8 mouse cellular contexts compared by ENCODE assay signal in the genomic region with DNA sequence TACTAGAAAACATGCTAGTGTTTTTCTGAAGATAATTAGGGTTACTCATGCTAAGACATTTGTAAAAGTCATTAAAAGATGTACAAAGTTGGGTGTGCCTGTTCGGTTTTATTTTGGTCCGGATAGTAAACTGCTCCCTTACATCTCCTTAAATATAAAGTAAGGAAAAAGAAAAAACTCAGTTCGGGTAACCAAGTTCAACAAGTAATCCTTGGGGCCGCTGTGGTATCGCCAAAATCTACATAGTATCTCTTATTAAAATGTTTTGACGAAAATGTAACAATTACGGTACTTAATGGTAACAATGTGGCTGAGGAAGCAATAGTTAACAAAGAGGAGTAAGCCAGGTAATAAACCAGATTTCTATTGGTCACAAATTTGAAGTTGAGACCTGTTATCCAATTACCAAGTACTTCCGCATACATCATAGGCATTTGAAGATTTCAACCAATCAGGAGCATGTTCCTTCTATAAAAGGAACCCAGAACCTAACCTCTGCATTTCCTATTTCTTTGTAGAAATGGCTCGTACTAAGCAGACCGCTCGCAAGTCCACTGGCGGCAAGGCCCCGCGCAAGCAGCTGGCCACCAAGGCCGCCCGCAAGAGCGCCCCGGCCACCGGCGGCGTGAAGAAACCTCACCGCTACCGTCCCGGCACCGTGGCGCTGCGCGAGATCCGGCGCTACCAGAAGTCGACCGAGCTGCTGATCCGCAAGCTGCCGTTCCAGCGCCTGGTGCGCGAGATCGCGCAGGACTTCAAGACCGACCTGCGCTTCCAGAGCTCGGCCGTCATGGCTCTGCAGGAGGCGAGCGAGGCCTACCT. TPM values are rescaled to one million over a fixed set of nuclear protein-coding genes. Genes with fewer than 3 reads are reported as not detected.
DNase-seq lines count a peak whose midpoint lies in the region; ATAC-seq and TF ChIP-seq lines count a peak whose summit lies in the region.

Gene Hist1h3f, plus strand, starts transcription at position 88 of the 822 bp plus-strand sequence.

- H3K9ac ChIP-seq in hindbrain, embryonic 11.5 days (ENCODE audit: low read depth, low read length) = peak within 1 kb of the TSS; percentile 64
- H3K9ac ChIP-seq in lung, postnatal 0 days (replicated peaks; ENCODE audit: low read depth) = peak within 1 kb of the TSS; percentile 52

- TF ChIP-seq EP300 in lung, postnatal 0 days (IDR thresholded peaks at IDR 0.05) = peak; percentile 46; the same call in 1 of the 2 replicates

- peak; percentile 94 for ATAC-seq in hindbrain, embryonic 11.5 days (ENCODE audit: low FRiP score)
- ATAC-seq in lung, postnatal 0 days = peak; percentile 94

- no peaks in the 10 kb centered on the region for H3K4me1 ChIP-seq in hindbrain, embryonic 11.5 days (replicated peaks; ENCODE audit: control insufficient read depth, insufficient read depth, low read length)
- no peaks in the 10 kb centered on the region for H3K4me1 ChIP-seq in lung, postnatal 0 days (ENCODE audit: insufficient read depth, low read depth, low read length)

- H3K27ac ChIP-seq in hindbrain, embryonic 11.5 days (ENCODE audit: low read depth, low read length) = peak within 1 kb of the TSS; percentile 86
- H3K27ac ChIP-seq in lung, postnatal 0 days (ENCODE audit: low read length) = peak within 1 kb of the TSS; percentile 86

- peak; percentile 96 for DNase-seq in R1 (ENCODE audit: low read depth, low spot score)
- DNase-seq in cerebellum, adult 9-10 months = peak; percentile 97
- DNase-seq in frontal cortex, adult 2 months (ENCODE audit: extremely low spot score in 1 of 2, low spot score in 1 of 2) = peak; percentile 81 to 96
- DNase-seq in hindbrain, embryonic 11.5 days (ENCODE audit: low spot score) = peak; percentile 88
- peak; percentile 65 to 74 for DNase-seq in layer of hippocampus, postnatal 10 days (ENCODE audit: low spot score in 2 of 2)
- peak; percentile 98 for DNase-seq in lung, postnatal 0 days (ENCODE audit: low spot score)
- peak; percentile 89 for DNase-seq in retina, postnatal 7 days (ENCODE audit: low read depth, low spot score)
- peak; percentile 62 for DNase-seq in urinary bladder, postnatal 14 days (ENCODE audit: low spot score)

- H3K27me3 ChIP-seq in hindbrain, embryonic 11.5 days (ENCODE audit: control insufficient read depth, insufficient read depth, low read length) = no peaks in the 10 kb centered on the region
- H3K27me3 ChIP-seq in lung, postnatal 0 days (replicated peaks; ENCODE audit: insufficient read depth, low read length) = no peaks in the 10 kb centered on the region

- H3K9me3 ChIP-seq in hindbrain, embryonic 11.5 days (ENCODE audit: control insufficient read depth, low read length) = no peaks in the 10 kb centered on the region
- no peaks in the 10 kb centered on the region for H3K9me3 ChIP-seq in lung, postnatal 0 days (ENCODE audit: low read length)

- under 1% methylated on average over 14 of the region's 45 CpGs for WGBS in hindbrain, embryonic 11.5 days
- under 1% methylated on average over 19 of the region's 45 CpGs for WGBS in lung, postnatal 0 days

- no peaks in the 10 kb centered on the region for H3K36me3 ChIP-seq in hindbrain, embryonic 11.5 days (ENCODE audit: control insufficient read depth, insufficient read depth, low read length)
- H3K36me3 ChIP-seq in lung, postnatal 0 days (ENCODE audit: insufficient read depth, low read length) = no peaks in the 10 kb centered on the region

- peak within 1 kb of the TSS; percentile 67 for H3K4me2 ChIP-seq in hindbrain, embryonic 11.5 days (replicated peaks; ENCODE audit: low read depth, low read length)
- H3K4me2 ChIP-seq in lung, postnatal 0 days (replicated peaks; ENCODE audit: low read depth, low read length) = peak within 1 kb of the TSS; percentile 63

- H3K4me3 ChIP-seq in hindbrain, embryonic 11.5 days (ENCODE audit: low read depth, low read length) = peak within 1 kb of the TSS; percentile 40
- H3K4me3 ChIP-seq in lung, postnatal 0 days (ENCODE audit: low read depth, low read length) = peak within 1 kb of the TSS; percentile 49

- no peak for TF ChIP-seq CTCF in lung, postnatal 0 days (IDR thresholded peaks at IDR 0.05)

RNA-seq across cellular contexts. Expression of gene Hist1h3f, which starts in this region (rescaled TPM):
- polyA plus RNA-seq in frontal cortex, adult 2 months (2012; rRNA removed) = 0.22 and 0.59 TPM in 2 replicates
- polyA plus RNA-seq in hindbrain, embryonic 11.5 days (2014; fragmentation: Nextera tagmentation; extraction: Ambion mirVana) = 1.0 and 1.1 TPM in 2 replicates
- 10 to 100 TPM; 28.3 to 32.7 TPM for total RNA-seq in layer of hippocampus, postnatal 10 days (2021)
- polyA plus RNA-seq in lung, postnatal 0 days (2015; fragmentation: Nextera tagmentation; extraction: Ambion mirVana) = 0.32 and 0.33 TPM in 2 replicates

Comparison
In these comparisons a context has a peak if more than half of its experiments do, and no peak if none do; other contexts are left out.
1. Peak in every context shown above with its lines: DNase-seq, ATAC-seq, H3K4me3 ChIP-seq and H3K27ac ChIP-seq.
2. Peak in DNase-seq in frontal cortex, adult 2 months; RNA of the gene not detected or under 1 TPM.
3. Peak in DNase-seq, ATAC-seq, H3K4me3 ChIP-seq, H3K27ac ChIP-seq, H3K9ac ChIP-seq and H3K4me2 ChIP-seq in lung, postnatal 0 days; RNA of the gene not detected or under 1 TPM.